Mouse (Mus musculus): ENCODE measurements at regions not wholly inside any gene's neighbourhood (a gene's known extent, or its start where the extent isn't known, plus 50 kb on each side); places are given as distances from the start of the nearest gene placed in this dataset.

GRCm38 (mm10) chr13:107367639-107368038, 345.7 kb upstream of the Kif2a start:
- no peak for DNase-seq
- intact Hi-C loops (cut with DNase I), result no loop called here

- DNase-seq, result no peak
- intact Hi-C loops (cut with DNase I), result no loop called here
Observed at GRCm38 (mm10) chr13:107365766-107366165, 343.8 kb upstream of the Kif2a start.

GRCm38 (mm10) chr13:107365241-107365640, 343.3 kb upstream of the Kif2a start:
- intact Hi-C loops (cut with DNase I), result no loop called here
- DNase-seq, result no peak

GRCm38 (mm10) chr13:107362806-107363687, 341.1 kb upstream of the Kif2a start:
- DNase-seq, result peak; percentile 24 to 29
- intact Hi-C loops (cut with DNase I), result no loop called here

GRCm38 (mm10) chr13:107340802-107341364, 319.0 kb upstream of the Kif2a start:
- intact Hi-C loops (cut with DNase I), result no loop called here

GRCm38 (mm10) chr13:107338111-107338510, 316.2 kb upstream of the Kif2a start:
- intact Hi-C loops (cut with DNase I), result no loop called here
- no peak for DNase-seq

More at GRCm38 (mm10) chr13:107340802-107341364, 319.0 kb upstream of the Kif2a start:
- no peak for DNase-seq

GRCm38 (mm10) chr13:107337111-107337510, 315.2 kb upstream of the Kif2a start:
- no peak for DNase-seq
- intact Hi-C loops (cut with DNase I), result no loop called here

GRCm38 (mm10) chr13:107329348-107329747, 307.4 kb upstream of the Kif2a start:
- intact Hi-C loops (cut with DNase I), result loop anchor here (5.0 kb wide), 1 partner anchor 713 kb away; the partner anchor contains the start of gene Smim15

GRCm38 (mm10) chr13:107325707-107326495, 304.0 kb upstream of the Kif2a start:
- intact Hi-C loops (cut with DNase I), result loop anchor here (2.0 to 5.0 kb wide), 2 partner anchors 716 to 827 kb away; partner anchors contain the start of gene Smim15
- peak; percentile 61 to 70 for DNase-seq

More at GRCm38 (mm10) chr13:107329348-107329747, 307.4 kb upstream of the Kif2a start:
- DNase-seq, result no peak

GRCm38 (mm10) chr13:107314746-107315145, 292.8 kb upstream of the Kif2a start:
- DNase-seq, result no peak
- intact Hi-C loops (cut with DNase I), result no loop called here

GRCm38 (mm10) chr13:107308958-107309639, 287.2 kb upstream of the Kif2a start:
- intact Hi-C loops (cut with DNase I), result no loop called here
- no peak for DNase-seq

- intact Hi-C loops (cut with DNase I), result no loop called here
- no peak for DNase-seq
Observed at GRCm38 (mm10) chr13:107308404-107308803, 286.5 kb upstream of the Kif2a start.

- intact Hi-C loops (cut with DNase I), result no loop called here
- no peak for DNase-seq
Observed at GRCm38 (mm10) chr13:107306958-107307357, 285.0 kb upstream of the Kif2a start.

- DNase-seq, result no peak
- intact Hi-C loops (cut with DNase I), result no loop called here
Observed at GRCm38 (mm10) chr13:107306232-107306631, 284.3 kb upstream of the Kif2a start.

GRCm38 (mm10) chr13:107305738-107306137, 283.8 kb upstream of the Kif2a start:
- intact Hi-C loops (cut with DNase I), result no loop called here
- no peak for DNase-seq

GRCm38 (mm10) chr13:107303878-107304277, 282.0 kb upstream of the Kif2a start:
- intact Hi-C loops (cut with DNase I), result no loop called here
- no peak for DNase-seq

GRCm38 (mm10) chr13:107303322-107303721, 281.4 kb upstream of the Kif2a start:
- no peak for DNase-seq
- intact Hi-C loops (cut with DNase I), result no loop called here

GRCm38 (mm10) chr13:107300792-107301191, 278.9 kb upstream of the Kif2a start:
- intact Hi-C loops (cut with DNase I), result no loop called here
- DNase-seq, result no peak

GRCm38 (mm10) chr13:107264581-107264980, 242.7 kb upstream of the Kif2a start:
- intact Hi-C loops (cut with DNase I), result no loop called here
- no peak for DNase-seq

GRCm38 (mm10) chr13:107261479-107262050, 239.6 kb upstream of the Kif2a start:
- intact Hi-C loops (cut with DNase I), result no loop called here
- DNase-seq, result no peak
